Mouse (Mus musculus): ENCODE data around the gene Fbxo40. TPM values are rescaled to one million over a fixed set of nuclear protein-coding genes. Genes with fewer than 3 reads are reported as not detected.

The Fbxo40 gene
- polyA plus RNA-seq, 1 experiment: not detected

GRCm38 (mm10) chr16:36985636-36986042 is 4.6 kb downstream of the Fbxo40 start:
- Histone ChIP-seq H3K4me1 (ENCODE audit: control insufficient read depth, insufficient read depth, insufficient read length, low read length) (no peaks in the 10 kb centered on the region), H3K4me3 (ENCODE audit: low read depth, low read length) (no peak overlapping the region), H3K36me3 (ENCODE audit: control insufficient read depth, insufficient read depth, low read length) (no peaks in the 10 kb centered on the region), H3K27me3 (ENCODE audit: control insufficient read depth, insufficient read depth, low read length) (no peaks in the 10 kb centered on the region), H3K27ac (ENCODE audit: insufficient read depth, low read depth, low read length) (no peak overlapping the region)
- TF ChIP-seq CTCF (IDR thresholded peaks at IDR 0.05; ENCODE audit: extremely low read depth, insufficient read length, insufficient replicate concordance, low read depth, low read length): no peak
- 58% methylated on average over 5 of the region's 5 CpGs for WGBS

- Histone ChIP-seq H3K27me3 (ENCODE audit: control insufficient read depth, insufficient read depth, low read length) (no peaks in the 10 kb centered on the region), H3K36me3 (ENCODE audit: control insufficient read depth, insufficient read depth, low read length) (no peaks in the 10 kb centered on the region), H3K4me3 (ENCODE audit: low read depth, low read length) (no peak overlapping the region), H3K27ac (ENCODE audit: insufficient read depth, low read depth, low read length) (no peak overlapping the region), H3K4me1 (ENCODE audit: control insufficient read depth, insufficient read depth, insufficient read length, low read length) (no peaks in the 10 kb centered on the region)
- 69% methylated on average over 1 of the region's 1 CpGs for WGBS
- TF ChIP-seq POLR2A (IDR thresholded peaks at IDR 0.05; ENCODE audit: low read depth, low read length) (no peak), CTCF (IDR thresholded peaks at IDR 0.05; ENCODE audit: extremely low read depth, insufficient read length, insufficient replicate concordance, low read depth, low read length) (no peak)
These were observed 6.5 kb downstream of the Fbxo40 start for GRCm38 (mm10) chr16:36983796-36984195.

GRCm38 (mm10) chr16:36979127-36979526 is 11.1 kb downstream of the Fbxo40 start:
- WGBS: 90% methylated on average over 2 of the region's 2 CpGs
- Histone ChIP-seq H3K27ac (ENCODE audit: insufficient read depth, low read depth, low read length) (no peak overlapping the region), H3K27me3 (ENCODE audit: control insufficient read depth, insufficient read depth, low read length) (no peaks in the 10 kb centered on the region), H3K4me1 (ENCODE audit: control insufficient read depth, insufficient read depth, insufficient read length, low read length) (no peaks in the 10 kb centered on the region), H3K36me3 (ENCODE audit: control insufficient read depth, insufficient read depth, low read length) (no peaks in the 10 kb centered on the region), H3K4me3 (ENCODE audit: low read depth, low read length) (no peak overlapping the region)
- no peak for TF ChIP-seq CTCF (IDR thresholded peaks at IDR 0.05; ENCODE audit: extremely low read depth, insufficient read length, insufficient replicate concordance, low read depth, low read length)
- TF ChIP-seq POLR2A (IDR thresholded peaks at IDR 0.05; ENCODE audit: low read depth, low read length): no peak

GRCm38 (mm10) chr16:36963415-36963814 is 26.9 kb downstream of the Fbxo40 start:
- H3K36me3 ChIP-seq (ENCODE audit: control insufficient read depth, insufficient read depth, low read length): no peaks in the 10 kb centered on the region
- no peak overlapping the region for H3K4me3 ChIP-seq (ENCODE audit: low read depth, low read length)
- no peak overlapping the region for H3K27ac ChIP-seq (ENCODE audit: insufficient read depth, low read depth, low read length)
- 81% methylated on average over 4 of the region's 4 CpGs for WGBS
- no peaks in the 10 kb centered on the region for H3K27me3 ChIP-seq (ENCODE audit: control insufficient read depth, insufficient read depth, low read length)
- TF ChIP-seq CTCF (IDR thresholded peaks at IDR 0.05; ENCODE audit: extremely low read depth, insufficient read length, insufficient replicate concordance, low read depth, low read length): no peak
- no peak for TF ChIP-seq POLR2A (IDR thresholded peaks at IDR 0.05; ENCODE audit: low read depth, low read length)
- no peaks in the 10 kb centered on the region for H3K4me1 ChIP-seq (ENCODE audit: control insufficient read depth, insufficient read depth, insufficient read length, low read length)

- Histone ChIP-seq H3K4me1 (ENCODE audit: control insufficient read depth, insufficient read depth, insufficient read length, low read length) (no peaks in the 10 kb centered on the region), H3K4me3 (ENCODE audit: low read depth, low read length) (no peak overlapping the region), H3K36me3 (ENCODE audit: control insufficient read depth, insufficient read depth, low read length) (no peaks in the 10 kb centered on the region), H3K27me3 (ENCODE audit: control insufficient read depth, insufficient read depth, low read length) (no peaks in the 10 kb centered on the region), H3K27ac (ENCODE audit: insufficient read depth, low read depth, low read length) (no peak overlapping the region)
- WGBS: 77% methylated on average over 11 of the region's 11 CpGs
- TF ChIP-seq CTCF (IDR thresholded peaks at IDR 0.05; ENCODE audit: extremely low read depth, insufficient read length, insufficient replicate concordance, low read depth, low read length) (no peak), POLR2A (IDR thresholded peaks at IDR 0.05; ENCODE audit: low read depth, low read length) (no peak)
These were observed 35.2 kb downstream of the Fbxo40 start for GRCm38 (mm10) chr16:36955106-36955505.

GRCm38 (mm10) chr16:36951029-36951428 is 39.2 kb downstream of the Fbxo40 start:
- no peaks in the 10 kb centered on the region for H3K27me3 ChIP-seq (ENCODE audit: control insufficient read depth, insufficient read depth, low read length)
- no peaks in the 10 kb centered on the region for H3K36me3 ChIP-seq (ENCODE audit: control insufficient read depth, insufficient read depth, low read length)
- WGBS: 58% methylated on average over 4 of the region's 4 CpGs
- no peak overlapping the region for H3K4me3 ChIP-seq (ENCODE audit: low read depth, low read length)
- no peak overlapping the region for H3K27ac ChIP-seq (ENCODE audit: insufficient read depth, low read depth, low read length)
- TF ChIP-seq CTCF (IDR thresholded peaks at IDR 0.05; ENCODE audit: extremely low read depth, insufficient read length, insufficient replicate concordance, low read depth, low read length) (no peak), POLR2A (IDR thresholded peaks at IDR 0.05; ENCODE audit: low read depth, low read length) (no peak)
- no peaks in the 10 kb centered on the region for H3K4me1 ChIP-seq (ENCODE audit: control insufficient read depth, insufficient read depth, insufficient read length, low read length)

GRCm38 (mm10) chr16:36949614-36950336 is 40.5 kb downstream of the Fbxo40 start:
- Histone ChIP-seq H3K4me1 (ENCODE audit: control insufficient read depth, insufficient read depth, insufficient read length, low read length) (no peaks in the 10 kb centered on the region), H3K27me3 (ENCODE audit: control insufficient read depth, insufficient read depth, low read length) (no peaks in the 10 kb centered on the region), H3K27ac (ENCODE audit: insufficient read depth, low read depth, low read length) (no peak overlapping the region), H3K36me3 (ENCODE audit: control insufficient read depth, insufficient read depth, low read length) (no peaks in the 10 kb centered on the region), H3K4me3 (ENCODE audit: low read depth, low read length) (no peak overlapping the region)
- 48% methylated on average over 8 of the region's 8 CpGs for WGBS
- no peak for TF ChIP-seq POLR2A (IDR thresholded peaks at IDR 0.05; ENCODE audit: low read depth, low read length)
- TF ChIP-seq CTCF (IDR thresholded peaks at IDR 0.05; ENCODE audit: extremely low read depth, insufficient read length, insufficient replicate concordance, low read depth, low read length): no peak

All from small intestine, adult 2 months (tissue).